Mouse (Mus musculus) forebrain, embryonic 14.5 days (tissue): ENCODE results near the gene Taf5. TPM values are rescaled to one million over a fixed set of nuclear protein-coding genes. Genes with fewer than 3 reads are reported as not detected.

Source experiments
- polyA plus RNA-seq: library from polyadenylated mRNA; unstranded; fragments of >200 nt; fragmentation: Nextera tagmentation; extraction: Ambion mirVana; gene quantifications from 2 replicates; pipeline ENCODE4 v1.2.1, GENCODE M21; 2014

Taf5 gene
- polyA plus RNA-seq, 1 experiment from 2014 or later, result 10.2 TPM

Other genes with a start within 250 kb of the Taf5 start
- 253 and 297 TPM in 2 replicates for gene Ina, start 53.0 kb upstream of the Taf5 start, polyA plus RNA-seq
- 84.2 and 86.2 TPM in 2 replicates for gene Nt5c2, start 52.6 kb upstream of the Taf5 start, polyA plus RNA-seq
- 20.4 and 23.0 TPM in 2 replicates for gene Pcgf6, start 16.8 kb upstream of the Taf5 start, polyA plus RNA-seq
- 1,398 and 1,484 TPM in 2 replicates for gene Usmg5, start 22.9 kb downstream of the Taf5 start, polyA plus RNA-seq
- gene Pdcd11, start 23.0 kb downstream of the Taf5 start, polyA plus RNA-seq, result 5.7 and 7.4 TPM in 2 replicates
- gene Calhm2, start 70.5 kb downstream of the Taf5 start, polyA plus RNA-seq, result 0.69 and 0.83 TPM in 2 replicates
- gene Calhm1, start 76.5 kb downstream of the Taf5 start, polyA plus RNA-seq, result not detected in 2 replicates
- not detected in 2 replicates for gene Calhm3, start 90.0 kb downstream of the Taf5 start, polyA plus RNA-seq
- gene Neurl1a, start 111.1 kb downstream of the Taf5 start, polyA plus RNA-seq, result 3.7 and 6.4 TPM in 2 replicates